Mouse (Mus musculus) hindbrain, embryonic 15.5 days (tissue): ENCODE data around the gene Entpd7. TPM values are rescaled to one million over a fixed set of nuclear protein-coding genes. Genes with fewer than 3 reads are reported as not detected.

Source experiments
- ATAC-seq: fragments of 200-750 bp; cut with Nextera tagmentation; 2 replicates; pipeline ENCODE4 v1.8.0; 2017; ENCODE audit warnings: low read depth, moderate number of reproducible peaks, moderate TSS enrichment; ENCODE audit not compliant: low FRiP score
- H3K27ac ChIP-seq: fragments of 300-500 bp; sonication (generic); replicated peaks from 2 replicates; pipeline ENCODE4 v1.5.1; 2015; ENCODE audit warnings: mild to moderate bottlenecking, inconsistent platforms
- H3K27me3 ChIP-seq: fragments of 300-500 bp; sonication (generic); 2 replicates; pipeline ENCODE4 v1.6.1; 2015; ENCODE audit warnings: control low read depth, inconsistent platforms
- H3K36me3 ChIP-seq: fragments of 300-500 bp; sonication (generic); 2 replicates; pipeline ENCODE4 v1.6.1; 2015; ENCODE audit warnings: control low read depth, inconsistent platforms
- H3K4me1 ChIP-seq: fragments of 300-500 bp; sonication (generic); replicated peaks from 2 replicates; pipeline ENCODE4 v1.6.1; 2015; ENCODE audit warnings: control low read depth, inconsistent platforms
- H3K4me2 ChIP-seq: fragments of 300-500 bp; sonication (generic); 2 replicates; pipeline ENCODE4 v1.6.1; 2015; ENCODE audit warnings: moderate library complexity, mild to moderate bottlenecking, inconsistent platforms
- H3K4me3 ChIP-seq: fragments of 300-500 bp; sonication (generic); 2 replicates; pipeline ENCODE4 v1.5.1; 2015; ENCODE audit warnings: mild to moderate bottlenecking, inconsistent platforms
- H3K9ac ChIP-seq: fragments of 300-500 bp; sonication (generic); 2 replicates; pipeline ENCODE4 v1.6.1; 2015; ENCODE audit warnings: inconsistent platforms
- H3K9me3 ChIP-seq: fragments of 300-500 bp; sonication (generic); 2 replicates; pipeline ENCODE4 v1.6.1; 2016; ENCODE audit warnings: control low read depth, inconsistent platforms
- WGBS: fragments of 180-500 bp; shearing (Covaris S2); methylation state at CpG from one replicate; pipeline ENCODE4 v1.1.7; 2015; 5-methylcytosine and 5-hydroxymethylcytosine counted together
- polyA plus RNA-seq: library from polyadenylated mRNA; unstranded; fragments of >200 nt; fragmentation: Nextera tagmentation; extraction: Ambion mirVana; gene quantifications from 2 replicates; pipeline ENCODE4 v1.2.1, GENCODE M21; 2015

The Entpd7 gene
- polyA plus RNA-seq, 1 experiment from 2014 or later: 8.4 TPM

- Histone ChIP-seq H3K36me3 (peaks cover 45% of the 10 kb centered on the region), H3K27me3 (no peaks in the 10 kb centered on the region), H3K4me3 (no peak overlapping the region), H3K9me3 (no peaks in the 10 kb centered on the region), H3K27ac (no peak overlapping the region), H3K9ac (no peak overlapping the region), H3K4me1 (no peaks in the 10 kb centered on the region), H3K4me2 (no peak overlapping the region)
- 69% methylated on average over 7 of the region's 7 CpGs for WGBS
- ATAC-seq: no peak
Measured at GRCm38 (mm10) chr19:43731157-43731556, 41.7 kb downstream of the Entpd7 start.

GRCm38 (mm10) chr19:43738409-43738808 is 48.9 kb downstream of the Entpd7 start:
- WGBS: 93% methylated on average over 10 of the region's 10 CpGs
- Histone ChIP-seq H3K4me2 (no peak overlapping the region), H3K36me3 (peaks cover 70% of the 10 kb centered on the region), H3K27ac (no peak overlapping the region), H3K27me3 (no peaks in the 10 kb centered on the region), H3K9me3 (no peaks in the 10 kb centered on the region), H3K4me3 (no peak overlapping the region), H3K4me1 (no peaks in the 10 kb centered on the region), H3K9ac (no peak overlapping the region)
- ATAC-seq: no peak

GRCm38 (mm10) chr19:43743401-43743800 is 53.9 kb downstream of the Entpd7 start:
- Histone ChIP-seq H3K9ac (no peak overlapping the region), H3K4me2 (no peak overlapping the region), H3K36me3 (peaks cover 72% of the 10 kb centered on the region), H3K4me3 (no peak overlapping the region), H3K27me3 (no peaks in the 10 kb centered on the region), H3K4me1 (no peaks in the 10 kb centered on the region), H3K27ac (no peak overlapping the region), H3K9me3 (no peaks in the 10 kb centered on the region)
- 95% methylated on average over 7 of the region's 7 CpGs for WGBS
- no peak for ATAC-seq

GRCm38 (mm10) chr19:43745740-43746139 is 56.3 kb downstream of the Entpd7 start:
- no peak for ATAC-seq
- Histone ChIP-seq H3K4me3 (no peak overlapping the region), H3K9me3 (no peaks in the 10 kb centered on the region), H3K27me3 (no peaks in the 10 kb centered on the region), H3K27ac (no peak overlapping the region), H3K4me1 (no peaks in the 10 kb centered on the region), H3K36me3 (peaks cover 70% of the 10 kb centered on the region), H3K9ac (no peak overlapping the region), H3K4me2 (no peak overlapping the region)
- WGBS: 97% methylated on average over 3 of the region's 3 CpGs

GRCm38 (mm10) chr19:43747877-43748276 is 58.4 kb downstream of the Entpd7 start:
- Histone ChIP-seq H3K4me3 (no peak overlapping the region), H3K4me2 (no peak overlapping the region), H3K9me3 (no peaks in the 10 kb centered on the region), H3K36me3 (peaks cover 54% of the 10 kb centered on the region), H3K4me1 (peaks cover 13% of the 10 kb centered on the region), H3K27me3 (no peaks in the 10 kb centered on the region), H3K9ac (no peak overlapping the region), H3K27ac (no peak overlapping the region)
- no peak for ATAC-seq
- WGBS: 94% methylated on average over 4 of the region's 4 CpGs

GRCm38 (mm10) chr19:43750008-43750407 is 60.5 kb downstream of the Entpd7 start:
- Histone ChIP-seq H3K9ac (no peak overlapping the region), H3K4me1 (peaks cover 19% of the 10 kb centered on the region), H3K36me3 (peaks cover 39% of the 10 kb centered on the region), H3K27ac (no peak overlapping the region), H3K4me2 (no peak overlapping the region), H3K9me3 (no peaks in the 10 kb centered on the region), H3K27me3 (no peaks in the 10 kb centered on the region), H3K4me3 (no peak overlapping the region)
- 96% methylated on average over 2 of the region's 2 CpGs for WGBS
- ATAC-seq: no peak

- 1% methylated on average over 57 of the region's 62 CpGs for WGBS
- Histone ChIP-seq H3K9me3 (no peaks in the 10 kb centered on the region), H3K36me3 (peaks cover 18% of the 10 kb centered on the region), H3K4me2 (peak within 1 kb of the TSS; percentile 64), H3K27ac (peak within 1 kb of the TSS; percentile 95), H3K4me1 (peaks cover 19% of the 10 kb centered on the region), H3K9ac (peak within 1 kb of the TSS; percentile 84), H3K4me3 (peak within 1 kb of the TSS; percentile 80), H3K27me3 (no peaks in the 10 kb centered on the region)
- ATAC-seq: peak; percentile 93
Measured at GRCm38 (mm10) chr19:43752489-43753225, 63.2 kb downstream of the Entpd7 start, which contains the start of the genes Cutc and Cox15. Gene Cutc (plus strand): TSS chr19:43752996. Gene Cox15 (minus strand): TSS chr19:43753000.

- Histone ChIP-seq H3K4me2 (peak overlapping the region; percentile 64), H3K4me1 (peaks cover 19% of the 10 kb centered on the region), H3K9ac (peak overlapping the region; percentile 84), H3K9me3 (no peaks in the 10 kb centered on the region), H3K4me3 (peak overlapping the region; percentile 80), H3K27me3 (no peaks in the 10 kb centered on the region), H3K27ac (peak overlapping the region; percentile 95), H3K36me3 (peaks cover 11% of the 10 kb centered on the region)
- peak; percentile 88; the same call in 1 of the 2 replicates for ATAC-seq
- 1% methylated on average over 20 of the region's 24 CpGs for WGBS
Measured at GRCm38 (mm10) chr19:43753226-43753835, 63.9 kb downstream of the Entpd7 start.

- H3K36me3 ChIP-seq: peaks cover 3% of the 10 kb centered on the region; the same call in 1 of the 2 replicates
- WGBS: 81% methylated on average over 2 of the region's 2 CpGs
- H3K27ac ChIP-seq: no peak overlapping the region
- no peak overlapping the region for H3K4me3 ChIP-seq
- H3K4me2 ChIP-seq: no peak overlapping the region
- H3K27me3 ChIP-seq: no peaks in the 10 kb centered on the region
- H3K4me1 ChIP-seq: peaks cover 19% of the 10 kb centered on the region
- no peak for ATAC-seq
- H3K9me3 ChIP-seq: no peaks in the 10 kb centered on the region
- no peak overlapping the region for H3K9ac ChIP-seq
Measured at GRCm38 (mm10) chr19:43754237-43754636, 64.8 kb downstream of the Entpd7 start.

GRCm38 (mm10) chr19:43754872-43755271 is 65.4 kb downstream of the Entpd7 start:
- no peak overlapping the region for H3K4me2 ChIP-seq
- peaks cover 19% of the 10 kb centered on the region for H3K4me1 ChIP-seq
- no peak overlapping the region for H3K4me3 ChIP-seq
- WGBS: 76% methylated on average over 2 of the region's 2 CpGs
- no peak overlapping the region for H3K9ac ChIP-seq
- ATAC-seq: no peak
- no peaks in the 10 kb centered on the region for H3K9me3 ChIP-seq
- H3K27me3 ChIP-seq: no peaks in the 10 kb centered on the region
- peaks cover 1% of the 10 kb centered on the region; the same call in 1 of the 2 replicates for H3K36me3 ChIP-seq
- H3K27ac ChIP-seq: no peak overlapping the region

GRCm38 (mm10) chr19:43760504-43760903 is 71.0 kb downstream of the Entpd7 start:
- no peaks in the 10 kb centered on the region for H3K4me1 ChIP-seq
- WGBS: 23% methylated on average over 6 of the region's 6 CpGs
- H3K27me3 ChIP-seq: no peaks in the 10 kb centered on the region
- ATAC-seq: no peak
- H3K27ac ChIP-seq: no peak overlapping the region
- no peak overlapping the region for H3K4me2 ChIP-seq
- H3K36me3 ChIP-seq: no peaks in the 10 kb centered on the region
- no peak overlapping the region for H3K4me3 ChIP-seq
- no peak overlapping the region for H3K9ac ChIP-seq
- no peaks in the 10 kb centered on the region for H3K9me3 ChIP-seq

GRCm38 (mm10) chr19:43761543-43762256 is 72.2 kb downstream of the Entpd7 start:
- no peak for ATAC-seq
- Histone ChIP-seq H3K27ac (no peak overlapping the region), H3K4me1 (no peaks in the 10 kb centered on the region), H3K9ac (no peak overlapping the region), H3K4me2 (no peak overlapping the region), H3K4me3 (no peak overlapping the region), H3K27me3 (no peaks in the 10 kb centered on the region), H3K9me3 (no peaks in the 10 kb centered on the region), H3K36me3 (no peaks in the 10 kb centered on the region)
